Mouse (Mus musculus) heart, postnatal 0 days (tissue): ENCODE data around the gene Gm11032. TPM values are rescaled to one million over a fixed set of nuclear protein-coding genes. Genes with fewer than 3 reads are reported as not detected.

Source experiments
- ATAC-seq: fragments of 200-750 bp; cut with Nextera tagmentation; 2 replicates; pipeline ENCODE4 v1.8.0; 2017; ENCODE audit warnings: low read depth, moderate number of reproducible peaks, moderate library complexity; ENCODE audit not compliant: insufficient read depth
- DNase-seq: peaks from one replicate; pipeline ENCODE4 v3.0.0-alpha.2; 2016; ENCODE audit warnings: low spot score
- H3K27ac ChIP-seq: fragments of 300-500 bp; sonication (generic); 2 replicates; pipeline ENCODE4 v1.5.1; 2014; ENCODE audit warnings: low read depth, mild to moderate bottlenecking
- H3K27me3 ChIP-seq: fragments of 300-500 bp; sonication (generic); 2 replicates; pipeline ENCODE4 v1.6.1; 2014; ENCODE audit warnings: low read length, mixed read lengths; ENCODE audit not compliant: control insufficient read depth, insufficient read depth
- H3K36me3 ChIP-seq: fragments of 300-500 bp; sonication (generic); replicated peaks from 2 replicates; pipeline ENCODE4 v1.6.1; 2014; ENCODE audit warnings: low read length, mixed read lengths; ENCODE audit not compliant: control insufficient read depth, insufficient read depth
- H3K4me1 ChIP-seq: fragments of 300-500 bp; sonication (generic); 2 replicates; pipeline ENCODE4 v1.6.1; 2014; ENCODE audit warnings: antibody characterized with exemption; ENCODE audit not compliant: control insufficient read depth, insufficient read depth
- H3K4me2 ChIP-seq: fragments of 300-500 bp; sonication (generic); 2 replicates; pipeline ENCODE4 v1.6.1; 2014; ENCODE audit warnings: low read depth, mild to moderate bottlenecking, low read length, moderate library complexity
- H3K4me3 ChIP-seq: fragments of 300-500 bp; sonication (generic); 2 replicates; pipeline ENCODE4 v1.5.1; 2014; ENCODE audit warnings: low read depth, low read length
- H3K9ac ChIP-seq: fragments of 300-500 bp; sonication (generic); replicated peaks from 2 replicates; pipeline ENCODE4 v1.6.1; 2014; ENCODE audit warnings: low read depth, low read length, mixed read lengths
- H3K9me3 ChIP-seq: fragments of 300-500 bp; sonication (generic); replicated peaks from 2 replicates; pipeline ENCODE4 v1.6.1; 2016; ENCODE audit warnings: low read length; ENCODE audit not compliant: control insufficient read depth
- CTCF ChIP-seq: IDR thresholded peaks from 2 replicates; pipeline ENCODE4 v1.5.1; 2016; ENCODE audit warnings: antibody characterized with exemption, control low read depth, low read depth
- EP300 ChIP-seq: IDR thresholded peaks from 2 replicates; pipeline ENCODE4 v1.6.1; 2016; ENCODE audit warnings: antibody characterized with exemption, low read depth
- WGBS: fragments of 180-500 bp; shearing (Covaris S2); extraction: QIAGEN DNeasy Blood & Tissue Kit; methylation state at CpG from one replicate; pipeline ENCODE4 v1.1.7; 2014; 5-methylcytosine and 5-hydroxymethylcytosine counted together
- polyA plus RNA-seq: library from polyadenylated mRNA; unstranded; fragments of >200 nt; fragmentation: Nextera tagmentation; extraction: Ambion mirVana; gene quantifications from 2 replicates; pipeline ENCODE4 v1.2.1, GENCODE M21; 2015
- total RNA-seq: library from RNA; depleted of rRNA; stranded (reverse); fragments of >200 nt; gene quantifications from 2 replicates; pipeline ENCODE4 v1.2.3, GENCODE M21; 2014; ENCODE audit warnings: low replicate concordance

Gm11032 gene
- total and polyA plus RNA-seq, 2 experiments from 2014 or later: not detected

GRCm38 (mm10) chr11:4620501-4621108 lies 738 bp downstream of the Gm11032 start:
- DNase-seq: peak; percentile 25
- WGBS: 23% methylated on average over 13 of the region's 13 CpGs
- ATAC-seq: peak; percentile 42; the same call in 1 of the 2 replicates
- no peak overlapping the region for H3K27ac ChIP-seq
- TF ChIP-seq EP300 (no peak), CTCF (no peak)
- H3K9me3 ChIP-seq: no peaks in the 10 kb centered on the region
- peak overlapping the region; percentile 44 for H3K4me2 ChIP-seq
- H3K9ac ChIP-seq: no peak overlapping the region
- no peaks in the 10 kb centered on the region for H3K36me3 ChIP-seq
- 0 out of 2 replicates have a peak, but pooled peaks cover 6% of the 10 kb centered on the region for H3K4me1 ChIP-seq
- H3K27me3 ChIP-seq: no peaks in the 10 kb centered on the region
- H3K4me3 ChIP-seq: 0 out of 2 replicates have a peak overlapping the region, but pooled peaks have one; percentile 5

GRCm38 (mm10) chr11:4621866-4622265 lies 2.0 kb downstream of the Gm11032 start:
- H3K4me3 ChIP-seq: no peak overlapping the region
- H3K9ac ChIP-seq: no peak overlapping the region
- no peak for DNase-seq
- 0 out of 2 replicates have a peak, but pooled peaks cover 6% of the 10 kb centered on the region for H3K4me1 ChIP-seq
- TF ChIP-seq EP300 (no peak), CTCF (no peak)
- no peak; the same call in 1 of the 2 replicates for ATAC-seq
- no peaks in the 10 kb centered on the region for H3K36me3 ChIP-seq
- 68% methylated on average over 4 of the region's 4 CpGs for WGBS
- H3K9me3 ChIP-seq: no peaks in the 10 kb centered on the region
- H3K27me3 ChIP-seq: no peaks in the 10 kb centered on the region
- no peak overlapping the region for H3K4me2 ChIP-seq
- no peak overlapping the region for H3K27ac ChIP-seq

GRCm38 (mm10) chr11:4622442-4622986 lies 2.6 kb downstream of the Gm11032 start:
- Histone ChIP-seq H3K9ac (no peak overlapping the region), H3K9me3 (no peaks in the 10 kb centered on the region), H3K4me1 (0 out of 2 replicates have a peak, but pooled peaks cover 6% of the 10 kb centered on the region), H3K27ac (no peak overlapping the region), H3K4me3 (no peak overlapping the region), H3K27me3 (no peaks in the 10 kb centered on the region), H3K4me2 (no peak overlapping the region), H3K36me3 (no peaks in the 10 kb centered on the region)
- DNase-seq (no peak), ATAC-seq (no peak)
- no peak for TF ChIP-seq EP300
- no peak for TF ChIP-seq CTCF
- 73% methylated on average over 7 of the region's 7 CpGs for WGBS

- WGBS: 75% methylated on average over 5 of the region's 5 CpGs
- Histone ChIP-seq H3K4me3 (no peak overlapping the region), H3K9ac (no peak overlapping the region), H3K27me3 (no peaks in the 10 kb centered on the region), H3K36me3 (no peaks in the 10 kb centered on the region), H3K4me1 (0 out of 2 replicates have a peak, but pooled peaks cover 6% of the 10 kb centered on the region), H3K27ac (no peak overlapping the region), H3K9me3 (no peaks in the 10 kb centered on the region), H3K4me2 (no peak overlapping the region)
- TF ChIP-seq CTCF (no peak), EP300 (no peak)
- DNase-seq (no peak), ATAC-seq (no peak)
These were observed 3.1 kb downstream of the Gm11032 start for GRCm38 (mm10) chr11:4622997-4623396.

- Histone ChIP-seq H3K36me3 (no peaks in the 10 kb centered on the region), H3K4me1 (0 out of 2 replicates have a peak, but pooled peaks cover 9% of the 10 kb centered on the region), H3K9me3 (no peaks in the 10 kb centered on the region), H3K4me3 (no peak overlapping the region), H3K27ac (no peak overlapping the region), H3K9ac (no peak overlapping the region), H3K27me3 (no peaks in the 10 kb centered on the region), H3K4me2 (no peak overlapping the region)
- TF ChIP-seq CTCF (no peak), EP300 (no peak)
- ATAC-seq (no peak), DNase-seq (no peak)
- 77% methylated on average over 7 of the region's 7 CpGs for WGBS
These were observed 6.1 kb downstream of the Gm11032 start for GRCm38 (mm10) chr11:4625931-4626330.

- DNase-seq (no peak), ATAC-seq (no peak)
- no peak overlapping the region for H3K4me3 ChIP-seq
- no peaks in the 10 kb centered on the region for H3K27me3 ChIP-seq
- TF ChIP-seq EP300: no peak
- TF ChIP-seq CTCF: no peak
- no peak overlapping the region for H3K4me2 ChIP-seq
- 84% methylated on average over 7 of the region's 7 CpGs for WGBS
- no peak overlapping the region for H3K27ac ChIP-seq
- no peaks in the 10 kb centered on the region for H3K9me3 ChIP-seq
- no peaks in the 10 kb centered on the region for H3K36me3 ChIP-seq
- H3K9ac ChIP-seq: no peak overlapping the region
- 0 out of 2 replicates have a peak, but pooled peaks cover 9% of the 10 kb centered on the region for H3K4me1 ChIP-seq
These were observed 7.8 kb downstream of the Gm11032 start for GRCm38 (mm10) chr11:4627636-4628035.
